Mouse (Mus musculus) megakaryocyte-erythroid progenitor cell, adult 5 weeks (primary cell): Measurements from ENCODE around the gene Gm28490. TPM values are rescaled to one million over a fixed set of nuclear protein-coding genes. Genes with fewer than 3 reads are reported as not detected.

Experiments
- polyA plus RNA-seq: library from polyadenylated mRNA; stranded (reverse); fragments of >175 nt; gene quantifications from 2 replicates; pipeline ENCODE4 v1.2.3, GENCODE M21; 2012

Gene Gm28490
- not detected in 2 replicates for polyA plus RNA-seq

DNA sequence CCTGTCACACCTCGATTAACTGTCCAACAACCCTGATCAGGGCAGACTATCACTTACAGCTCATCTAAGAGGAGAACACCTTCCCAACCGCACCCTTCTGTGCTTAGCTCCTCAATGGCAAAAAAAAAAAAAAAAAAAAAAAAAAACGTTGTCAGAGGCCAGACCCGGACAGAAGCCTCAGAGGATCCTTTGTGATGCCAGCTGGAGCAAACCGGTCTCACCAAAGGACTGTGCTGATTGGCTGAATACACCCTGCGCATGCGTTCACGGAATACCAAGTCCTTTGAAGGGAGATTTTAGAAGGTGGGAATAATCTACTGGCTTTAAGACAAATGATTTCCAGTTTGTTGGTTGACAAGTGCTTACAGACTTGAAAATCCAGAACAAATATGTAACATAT is at the start of gene Gm28490:
TSS of gene Gm28490 (minus strand) at position 101 of the 400 bp plus-strand sequence.

